ENCODE assay signal across 13 mouse cellular contexts in the genomic region with DNA sequence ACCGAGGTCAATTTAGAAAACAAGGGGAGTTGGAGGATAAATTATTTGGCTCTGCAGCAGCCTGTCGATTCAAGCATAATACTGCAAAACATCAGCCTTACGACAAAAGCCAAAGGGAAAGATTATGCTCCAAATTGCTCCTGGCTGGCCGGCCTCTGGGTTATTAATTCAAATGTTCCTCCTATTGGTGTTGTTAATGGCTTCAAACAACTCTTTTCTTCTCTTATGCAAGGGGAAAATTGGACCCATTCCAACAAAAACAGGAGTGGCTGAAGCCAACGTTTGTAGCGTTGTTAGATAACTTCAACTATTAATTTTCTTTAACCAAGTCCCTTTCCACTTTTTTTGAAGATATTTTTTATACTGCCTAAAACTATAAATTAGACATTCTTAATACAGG.
DNase-seq lines count a peak whose midpoint lies in the region; ATAC-seq and TF ChIP-seq lines count a peak whose summit lies in the region.
"Had no signal": no experiment of that assay in that cellular context is flagged by ENCODE, and none has a peak within 500 bp of the region (broad histone marks: within the 10 kb centered on the region; RNA-seq: fewer than 3 reads in every experiment).

No protein-coding gene starts in this region.

- H3K79me2 ChIP-seq in MEL (ENCODE audit: control insufficient read depth, insufficient read depth, low read length, poor library complexity): no peaks in the 10 kb centered on the region

- 2% methylated on average over 6 of the region's 6 CpGs for WGBS in forebrain, embryonic 14.5 days
- WGBS in forebrain, embryonic 10.5 days: 57% methylated on average over 6 of the region's 6 CpGs
- WGBS in kidney, embryonic 15.5 days: 13% methylated on average over 6 of the region's 6 CpGs
- 9% methylated on average over 6 of the region's 6 CpGs for WGBS in intestine, embryonic 16.5 days

- peak; percentile 80 for DNase-seq in forebrain, embryonic 14.5 days (ENCODE audit: low spot score)
- DNase-seq in forebrain, embryonic 10.5 days (ENCODE audit: extremely low spot score, low spot score): no peak
- no peak for DNase-seq in kidney, adult 18-20 months
- peak; percentile 86 for DNase-seq in MEL (ENCODE audit: low read depth, low spot score)
- no peak for DNase-seq in cerebellum, postnatal 25 days
- DNase-seq in left cerebral cortex, adult 9 months (ENCODE audit: low spot score in 2 of 2): no peak
- DNase-seq: cerebellum, adult 9-11 months; right cerebral cortex, postnatal 25 days had no signal

- ATAC-seq in forebrain, embryonic 14.5 days: peak; percentile 60; the same call in 1 of the 2 replicates
- ATAC-seq in kidney, embryonic 15.5 days (replicated peaks; ENCODE audit: low FRiP score): 0 out of 2 replicates have a peak, but pooled peaks have one; percentile 18
- 0 out of 2 replicates have a peak, but pooled peaks have one; percentile 10 for ATAC-seq in intestine, embryonic 16.5 days

- TF ChIP-seq CTCF in MEL (IDR thresholded peaks at IDR 0.05 in 2 of 3, conservative IDR thresholded peaks at IDR 0.05 in 1 of 3; ENCODE audit: control insufficient read depth in 1 of 3, insufficient read depth in 1 of 3, low read depth in 2 of 3, low read length in 3 of 3, poor library complexity in 1 of 3, severe bottlenecking in 1 of 3): no peak

- H3K4me2 ChIP-seq in forebrain, embryonic 14.5 days (ENCODE audit: low read length): no peak overlapping the region
- H3K4me2 ChIP-seq in kidney, embryonic 15.5 days: no peak overlapping the region
- H3K4me2 ChIP-seq in intestine, embryonic 16.5 days (ENCODE audit: low read depth, low read length): no peak overlapping the region
- H3K4me2 ChIP-seq: embryonic facial prominence, embryonic 12.5 days; neural tube, embryonic 15.5 days had no signal

- H3K4me1 ChIP-seq in forebrain, embryonic 14.5 days (ENCODE audit: control insufficient read depth, insufficient read depth, low read length): peaks cover 3% of the 10 kb centered on the region; the same call in 1 of the 2 replicates
- peaks cover 12% of the 10 kb centered on the region for H3K4me1 ChIP-seq in forebrain, embryonic 10.5 days
- H3K4me1 ChIP-seq in kidney, embryonic 15.5 days: peaks cover 21% of the 10 kb centered on the region
- peaks cover 21 to 41% of the 10 kb centered on the region in 2 experiments for H3K4me1 ChIP-seq in MEL (ENCODE audit: control insufficient read depth in 1 of 2, insufficient read depth in 2 of 2, low read length in 2 of 2)
- peaks cover 10% of the 10 kb centered on the region for H3K4me1 ChIP-seq in intestine, embryonic 16.5 days (ENCODE audit: control insufficient read depth, insufficient read depth, low read length)
- H3K4me1 ChIP-seq: hindbrain, embryonic 10.5 days had no signal

- no peaks in the 10 kb centered on the region for H3K27me3 ChIP-seq in forebrain, embryonic 14.5 days (replicated peaks; ENCODE audit: control insufficient read depth, insufficient read depth, low read length)
- no peaks in the 10 kb centered on the region for H3K27me3 ChIP-seq in forebrain, embryonic 10.5 days (ENCODE audit: poor library complexity, severe bottlenecking)
- no peaks in the 10 kb centered on the region for H3K27me3 ChIP-seq in kidney, embryonic 15.5 days
- no peaks in the 10 kb centered on the region for H3K27me3 ChIP-seq in MEL (ENCODE audit: control insufficient read depth in 1 of 2, insufficient read depth in 2 of 2, low read length in 2 of 2)
- no peaks in the 10 kb centered on the region for H3K27me3 ChIP-seq in intestine, embryonic 16.5 days (replicated peaks; ENCODE audit: control insufficient read depth, insufficient read depth, low read length)
- H3K27me3 ChIP-seq: embryonic facial prominence, embryonic 12.5 days; neural tube, embryonic 15.5 days had no signal

- no peak overlapping the region for H3K4me3 ChIP-seq in forebrain, embryonic 14.5 days (ENCODE audit: low read depth, low read length)
- H3K4me3 ChIP-seq in forebrain, embryonic 10.5 days: no peak overlapping the region
- H3K4me3 ChIP-seq in kidney, embryonic 15.5 days (replicated peaks): no peak overlapping the region
- no peak overlapping the region for H3K4me3 ChIP-seq in MEL (ENCODE audit: control insufficient read depth in 1 of 2, insufficient read depth in 1 of 2, low read depth in 2 of 2, low read length in 2 of 2)
- no peak overlapping the region for H3K4me3 ChIP-seq in intestine, embryonic 16.5 days (ENCODE audit: low read length)
- H3K4me3 ChIP-seq: embryonic facial prominence, embryonic 12.5 days; hindbrain, embryonic 10.5 days; neural tube, embryonic 15.5 days had no signal

- no peak overlapping the region for H3K27ac ChIP-seq in forebrain, embryonic 14.5 days (ENCODE audit: low read depth, low read length)
- no peak overlapping the region for H3K27ac ChIP-seq in forebrain, embryonic 10.5 days
- 0 out of 2 replicates have a peak overlapping the region, but pooled peaks have one; percentile 10 for H3K27ac ChIP-seq in kidney, embryonic 15.5 days
- peak overlapping the region; percentile 53 for H3K27ac ChIP-seq in MEL (ENCODE audit: control insufficient read depth, low read depth, low read length)
- no peak overlapping the region for H3K27ac ChIP-seq in intestine, embryonic 16.5 days (ENCODE audit: low read length)
- H3K27ac ChIP-seq: embryonic facial prominence, embryonic 12.5 days; hindbrain, embryonic 10.5 days; neural tube, embryonic 15.5 days had no signal

- peak; percentile 72 to 80 for TF ChIP-seq EP300 in MEL (IDR thresholded peaks at IDR 0.05; ENCODE audit: low read depth in 1 of 2, low read length in 2 of 2)

- no peaks in the 10 kb centered on the region for H3K36me3 ChIP-seq in forebrain, embryonic 14.5 days (ENCODE audit: control insufficient read depth, insufficient read depth, low read length)
- H3K36me3 ChIP-seq in forebrain, embryonic 10.5 days (replicated peaks): no peaks in the 10 kb centered on the region
- H3K36me3 ChIP-seq in kidney, embryonic 15.5 days: no peaks in the 10 kb centered on the region
- H3K36me3 ChIP-seq in MEL (ENCODE audit: control insufficient read depth in 1 of 2, insufficient read depth in 2 of 2, low read length in 2 of 2): peaks cover 0 to 54% of the 10 kb centered on the region in 2 experiments; a peak in 2 of 4 replicates
- H3K36me3 ChIP-seq in intestine, embryonic 16.5 days (ENCODE audit: control insufficient read depth, insufficient read depth, low read length): no peaks in the 10 kb centered on the region
- H3K36me3 ChIP-seq: embryonic facial prominence, embryonic 12.5 days; hindbrain, embryonic 10.5 days; neural tube, embryonic 15.5 days had no signal

- TF ChIP-seq POLR2A in MEL (IDR thresholded peaks at IDR 0.05; ENCODE audit: control insufficient read depth in 1 of 2, insufficient read depth in 1 of 2, low read depth in 1 of 2, low read length in 2 of 2, poor library complexity in 1 of 2): no peak

- TF ChIP-seq RAD21 in MEL (IDR thresholded peaks at IDR 0.05; ENCODE audit: low read depth, low read length): no peak

- H3K9me3 ChIP-seq in forebrain, embryonic 14.5 days (replicated peaks; ENCODE audit: control insufficient read depth, low read length): no peaks in the 10 kb centered on the region
- no peaks in the 10 kb centered on the region for H3K9me3 ChIP-seq in forebrain, embryonic 10.5 days
- H3K9me3 ChIP-seq in kidney, embryonic 15.5 days (replicated peaks): no peaks in the 10 kb centered on the region
- no peaks in the 10 kb centered on the region for H3K9me3 ChIP-seq in MEL (replicated peaks; ENCODE audit: insufficient read depth, low read length)
- H3K9me3 ChIP-seq in intestine, embryonic 16.5 days (ENCODE audit: control insufficient read depth, low read length): no peaks in the 10 kb centered on the region
- H3K9me3 ChIP-seq: embryonic facial prominence, embryonic 12.5 days; hindbrain, embryonic 10.5 days; neural tube, embryonic 15.5 days had no signal

- no peak overlapping the region for H3K9ac ChIP-seq in forebrain, embryonic 14.5 days (ENCODE audit: low read length)
- no peak overlapping the region for H3K9ac ChIP-seq in kidney, embryonic 15.5 days
- peak overlapping the region; percentile 26; the same call in 1 of the 2 replicates for H3K9ac ChIP-seq in MEL (ENCODE audit: control insufficient read depth, low read depth, low read length, poor library complexity, severe bottlenecking)
- no peak overlapping the region for H3K9ac ChIP-seq in intestine, embryonic 16.5 days (ENCODE audit: low read depth, low read length)
- H3K9ac ChIP-seq: embryonic facial prominence, embryonic 12.5 days; neural tube, embryonic 15.5 days had no signal

TF ChIP-seq in MEL, 35 proteins besides CTCF, POLR2A, EP300 and RAD21:
- TF ChIP-seq TBP (IDR thresholded peaks at IDR 0.05; ENCODE audit: low read depth, low read length) (no peak), E2F4 (IDR thresholded peaks at IDR 0.05; ENCODE audit: borderline replicate concordance, low read depth, low read length) (no peak), GATA1 (IDR thresholded peaks at IDR 0.05; ENCODE audit: low read depth, low read length) (peak; percentile 60), CHD2 (IDR thresholded peaks at IDR 0.05; ENCODE audit: low read length) (no peak), ETS1 (IDR thresholded peaks at IDR 0.05; ENCODE audit: low read depth, low read length) (peak; percentile 27; the same call in 1 of the 2 replicates), TCF12 (IDR thresholded peaks at IDR 0.05; ENCODE audit: low read depth, low read length) (0 out of 2 replicates have a peak, but pooled peaks have one; percentile 37)

Comparison
In these comparisons a context has a peak if more than half of its experiments do, and no peak if none do; other contexts are left out.
1. DNase-seq: peak in forebrain, embryonic 14.5 days (single experiment) and MEL (single experiment); none in forebrain, embryonic 10.5 days (single experiment), kidney, adult 18-20 months (single experiment), cerebellum, postnatal 25 days (0 of 2) and left cerebral cortex, adult 9 months (0 of 2).
2. ATAC-seq: peak in every context shown above with its lines; median percentile 60 in forebrain, embryonic 14.5 days; 18 in kidney, embryonic 15.5 days; 10 in intestine, embryonic 16.5 days.
3. H3K27ac ChIP-seq: peak in kidney, embryonic 15.5 days (single experiment) and MEL (single experiment); none in forebrain, embryonic 14.5 days (single experiment), forebrain, embryonic 10.5 days (single experiment) and intestine, embryonic 16.5 days (single experiment).